Comparison of ENCODE assay signal across 1 mouse cellular context in the genomic region with DNA sequence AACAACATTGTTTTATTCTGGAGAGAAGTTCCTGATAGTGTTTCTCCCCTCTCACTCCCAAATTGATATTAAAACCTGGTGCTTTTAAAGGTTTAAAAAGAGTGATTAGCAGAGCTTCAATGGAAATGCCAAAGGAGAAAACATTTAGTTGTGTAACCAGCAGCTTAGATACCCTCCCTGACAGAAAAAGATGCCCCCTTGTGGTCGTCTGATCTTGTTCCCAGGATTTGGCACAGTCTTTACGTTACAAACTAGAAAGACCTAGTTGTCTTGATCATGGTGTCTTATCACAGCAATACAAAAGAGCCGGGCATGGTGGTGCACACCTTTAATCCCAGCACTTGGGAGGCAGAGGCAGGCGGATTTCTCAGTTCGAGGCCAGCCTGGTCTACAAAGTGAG.
TF ChIP-seq lines count a peak whose summit lies in the region.

No protein-coding gene starts in this region.

TF ChIP-seq in CH12.LX, 34 proteins besides CTCF, POLR2A, EP300 and RAD21 (continued from another document):
- TF ChIP-seq CHD2 (IDR thresholded peaks at IDR 0.05; ENCODE audit: low read length) (no peak), BHLHE40 (IDR thresholded peaks at IDR 0.05; ENCODE audit: low read depth, low read length) (no peak), ZKSCAN1 (IDR thresholded peaks at IDR 0.05; ENCODE audit: borderline replicate concordance, low read depth, low read length) (no peak), CHD1 (IDR thresholded peaks at IDR 0.05; ENCODE audit: low read depth, low read length) (no peak)
